Mouse (Mus musculus) stomach, postnatal 0 days (tissue): ENCODE data around the gene Prr13.

Source experiments
- CTCF ChIP-seq: IDR thresholded peaks from 2 replicates; pipeline ENCODE4 v1.5.1; 2016; ENCODE audit warnings: antibody characterized with exemption, low read depth, mild to moderate bottlenecking, moderate library complexity
- EP300 ChIP-seq: optimal IDR thresholded peaks from 2 replicates; pipeline ENCODE3; 2016; ENCODE audit warnings: antibody characterized with exemption

- TF ChIP-seq EP300: no peak
- TF ChIP-seq CTCF: peak; percentile 86
Observed at GRCm38 (mm10) chr15:102442490-102442889, 16.3 kb upstream of the Prr13 start.
